Mouse (Mus musculus): ENCODE measurements around the gene Rfx2. TPM values are rescaled to one million over a fixed set of nuclear protein-coding genes. Genes with fewer than 3 reads are reported as not detected.
A peak's percentile ranks its signal among the peaks of the same experiment; 100 is the strongest.

Rfx2 gene
- total and polyA plus RNA-seq, 3 experiments: 3.9 to 36.4 (median 27.9) TPM

DNA sequence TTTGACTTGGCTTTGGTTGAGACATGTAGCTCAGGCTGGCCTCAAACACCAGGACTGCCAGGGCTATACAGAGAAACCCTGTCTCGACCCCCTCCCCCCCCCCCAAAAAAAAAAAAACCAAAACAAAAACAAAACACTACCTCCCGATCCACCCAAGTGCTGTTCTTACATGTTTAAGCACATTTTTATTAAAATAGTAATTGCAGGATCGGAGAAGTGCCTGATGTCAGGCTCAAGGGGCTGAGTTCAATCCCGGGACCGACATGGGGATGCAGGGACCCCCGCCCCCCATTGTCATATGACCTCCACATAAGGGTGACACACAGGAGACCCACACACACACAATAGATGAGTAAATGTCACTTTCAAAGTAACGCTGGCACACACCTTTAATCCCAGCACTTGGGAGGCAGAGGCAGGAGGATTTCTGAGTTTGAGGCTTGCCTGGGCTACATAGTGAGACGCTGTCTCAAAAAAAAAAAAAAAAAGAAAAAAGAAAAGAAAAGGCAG is 67.0 kb downstream of the Rfx2 start:
- ATAC-seq (ENCODE audit: extremely low read depth, insufficient number of reproducible peaks, low FRiP score, poor library complexity, severe bottlenecking): no peak
- Histone ChIP-seq H3K27me3 (ENCODE audit: insufficient read depth, low read length) (peaks cover 18% of the 10 kb centered on the region), H3K4me3 (ENCODE audit: low read depth, low read length) (peak overlapping the region; percentile 94; the same call in 1 of the 2 replicates), H3K4me1 (ENCODE audit: insufficient read depth, low read depth, low read length) (peaks cover 72% of the 10 kb centered on the region), H3K36me3 (replicated peaks) (peaks cover 32% of the 10 kb centered on the region), H3K9me3 (replicated peaks) (peaks cover 8% of the 10 kb centered on the region)
- DNase-seq (ENCODE audit: low spot score): no peak
- TF ChIP-seq POLR2AphosphoS5 (IDR thresholded peaks at IDR 0.05; ENCODE audit: insufficient replicate concordance, low read depth, low read length) (no peak), GATA2 (IDR thresholded peaks at IDR 0.05; ENCODE audit: borderline replicate concordance, low read depth, low read length) (no peak), TAL1 (conservative IDR thresholded peaks at IDR 0.05; ENCODE audit: low read depth, low read length) (no peak), CTCF (IDR thresholded peaks at IDR 0.05; ENCODE audit: low read depth, low read length) (no peak), GATA1 (IDR thresholded peaks at IDR 0.05; ENCODE audit: borderline replicate concordance, low read length) (no peak)

- DNase-seq (ENCODE audit: low spot score) (peak; percentile 69), ATAC-seq (ENCODE audit: extremely low read depth, insufficient number of reproducible peaks, low FRiP score, poor library complexity, severe bottlenecking) (peak; percentile 4; the same call in 1 of the 2 replicates)
- TF ChIP-seq GATA1 (IDR thresholded peaks at IDR 0.05; ENCODE audit: borderline replicate concordance, low read length) (no peak), GATA2 (IDR thresholded peaks at IDR 0.05; ENCODE audit: borderline replicate concordance, low read depth, low read length) (no peak), POLR2AphosphoS5 (IDR thresholded peaks at IDR 0.05; ENCODE audit: insufficient replicate concordance, low read depth, low read length) (no peak), CTCF (IDR thresholded peaks at IDR 0.05; ENCODE audit: low read depth, low read length) (peak; percentile 100)
- peaks cover 18% of the 10 kb centered on the region for H3K27me3 ChIP-seq (ENCODE audit: insufficient read depth, low read length)
- H3K9me3 ChIP-seq (replicated peaks): peaks cover 16% of the 10 kb centered on the region
- peaks cover 25% of the 10 kb centered on the region for H3K36me3 ChIP-seq (replicated peaks)
- H3K4me1 ChIP-seq (ENCODE audit: insufficient read depth, low read depth, low read length): peaks cover 71% of the 10 kb centered on the region
- H3K4me3 ChIP-seq (ENCODE audit: low read depth, low read length): peak overlapping the region; percentile 70; the same call in 1 of the 2 replicates
These were observed 67.8 kb downstream of the Rfx2 start for GRCm38 (mm10) chr17:56762769-56763731.

- TF ChIP-seq GATA2 (IDR thresholded peaks at IDR 0.05; ENCODE audit: borderline replicate concordance, low read depth, low read length) (peak; percentile 70; the same call in 1 of the 2 replicates), GATA1 (IDR thresholded peaks at IDR 0.05; ENCODE audit: borderline replicate concordance, low read length) (no peak), TAL1 (conservative IDR thresholded peaks at IDR 0.05; ENCODE audit: low read depth, low read length) (peak; percentile 94)
- Histone ChIP-seq H3K4me3 (ENCODE audit: low read depth, low read length) (peak overlapping the region; percentile 70), H3K27me3 (ENCODE audit: insufficient read depth, low read length) (peaks cover 19% of the 10 kb centered on the region), H3K36me3 (replicated peaks) (peaks cover 14% of the 10 kb centered on the region), H3K4me1 (ENCODE audit: insufficient read depth, low read depth, low read length) (peaks cover 62% of the 10 kb centered on the region), H3K9me3 (replicated peaks) (peaks cover 26% of the 10 kb centered on the region)
- peak; percentile 77 for ATAC-seq (ENCODE audit: extremely low read depth, insufficient number of reproducible peaks, low FRiP score, poor library complexity, severe bottlenecking)
- DNase-seq (ENCODE audit: low spot score): peak; percentile 99
These were observed 68.8 kb downstream of the Rfx2 start for GRCm38 (mm10) chr17:56761991-56762410.

- H3K4me3 ChIP-seq (ENCODE audit: low read depth, low read length): no peak overlapping the region
- H3K27me3 ChIP-seq (ENCODE audit: insufficient read depth, low read length): peaks cover 26% of the 10 kb centered on the region
- peaks cover 54% of the 10 kb centered on the region for H3K4me1 ChIP-seq (ENCODE audit: insufficient read depth, low read depth, low read length)
- TF ChIP-seq TAL1 (conservative IDR thresholded peaks at IDR 0.05; ENCODE audit: low read depth, low read length) (no peak), GATA2 (IDR thresholded peaks at IDR 0.05; ENCODE audit: borderline replicate concordance, low read depth, low read length) (no peak), POLR2AphosphoS5 (IDR thresholded peaks at IDR 0.05; ENCODE audit: insufficient replicate concordance, low read depth, low read length) (no peak), GATA1 (IDR thresholded peaks at IDR 0.05; ENCODE audit: borderline replicate concordance, low read length) (no peak), CTCF (IDR thresholded peaks at IDR 0.05; ENCODE audit: low read depth, low read length) (no peak)
- DNase-seq (ENCODE audit: low spot score): no peak
- H3K9me3 ChIP-seq (replicated peaks): peaks cover 33% of the 10 kb centered on the region
- peaks cover 6% of the 10 kb centered on the region for H3K36me3 ChIP-seq (replicated peaks)
- ATAC-seq (ENCODE audit: extremely low read depth, insufficient number of reproducible peaks, low FRiP score, poor library complexity, severe bottlenecking): no peak
These were observed 69.7 kb downstream of the Rfx2 start for GRCm38 (mm10) chr17:56761077-56761476.

DNA sequence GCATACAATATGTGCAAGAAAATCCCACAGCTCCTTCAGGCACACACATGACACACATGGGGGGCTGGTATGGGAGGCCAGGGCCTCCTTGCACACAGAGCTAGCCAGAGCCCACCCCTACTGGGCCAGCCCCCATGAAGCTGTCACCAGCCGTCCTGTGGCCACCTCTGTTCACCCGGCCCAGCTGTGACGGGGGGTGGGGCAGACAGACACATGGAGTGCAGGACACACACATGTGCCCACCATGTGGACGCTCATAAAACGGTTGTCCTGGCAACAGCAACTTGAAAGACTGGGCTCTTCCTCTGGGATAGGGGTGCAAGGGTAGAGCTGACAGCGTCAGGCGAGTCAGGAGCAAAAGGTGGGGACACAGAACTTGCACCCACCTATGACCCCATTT is 71.6 kb downstream of the Rfx2 start:
- Histone ChIP-seq H3K36me3 (replicated peaks) (no peaks in the 10 kb centered on the region), H3K4me1 (ENCODE audit: insufficient read depth, low read depth, low read length) (peaks cover 44% of the 10 kb centered on the region), H3K9me3 (replicated peaks) (peaks cover 33% of the 10 kb centered on the region), H3K27me3 (ENCODE audit: insufficient read depth, low read length) (peaks cover 40% of the 10 kb centered on the region), H3K4me3 (ENCODE audit: low read depth, low read length) (no peak overlapping the region)
- TF ChIP-seq TAL1 (conservative IDR thresholded peaks at IDR 0.05; ENCODE audit: low read depth, low read length) (no peak), GATA1 (IDR thresholded peaks at IDR 0.05; ENCODE audit: borderline replicate concordance, low read length) (no peak), GATA2 (IDR thresholded peaks at IDR 0.05; ENCODE audit: borderline replicate concordance, low read depth, low read length) (no peak), POLR2AphosphoS5 (IDR thresholded peaks at IDR 0.05; ENCODE audit: insufficient replicate concordance, low read depth, low read length) (no peak), CTCF (IDR thresholded peaks at IDR 0.05; ENCODE audit: low read depth, low read length) (no peak)
- ATAC-seq (ENCODE audit: extremely low read depth, insufficient number of reproducible peaks, low FRiP score, poor library complexity, severe bottlenecking): no peak
- DNase-seq (ENCODE audit: low spot score): no peak

DNA sequence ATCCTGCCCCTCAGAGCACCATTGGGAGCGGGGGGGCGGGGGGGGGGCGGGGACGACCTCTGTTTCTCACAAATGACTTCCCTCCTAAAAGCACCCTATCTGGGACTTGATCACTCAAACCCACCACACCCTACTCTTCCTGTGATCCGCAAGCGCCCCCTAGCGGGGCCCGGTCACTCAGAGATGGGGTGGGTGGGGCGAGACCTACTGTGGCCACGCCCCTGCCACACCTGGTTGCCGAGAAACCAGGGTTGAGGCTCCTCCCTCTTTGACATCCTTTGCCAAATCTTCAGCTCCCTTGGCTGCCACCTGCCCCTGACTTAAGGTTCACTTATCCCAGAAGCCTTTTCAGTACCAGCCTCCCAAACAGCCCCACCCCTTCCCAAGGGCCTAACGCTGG is 72.7 kb downstream of the Rfx2 start:
- H3K27me3 ChIP-seq (ENCODE audit: insufficient read depth, low read length): peaks cover 49% of the 10 kb centered on the region
- TF ChIP-seq GATA2 (IDR thresholded peaks at IDR 0.05; ENCODE audit: borderline replicate concordance, low read depth, low read length) (no peak), GATA1 (IDR thresholded peaks at IDR 0.05; ENCODE audit: borderline replicate concordance, low read length) (no peak), TAL1 (conservative IDR thresholded peaks at IDR 0.05; ENCODE audit: low read depth, low read length) (no peak), POLR2AphosphoS5 (IDR thresholded peaks at IDR 0.05; ENCODE audit: insufficient replicate concordance, low read depth, low read length) (no peak), CTCF (IDR thresholded peaks at IDR 0.05; ENCODE audit: low read depth, low read length) (no peak)
- ATAC-seq (ENCODE audit: extremely low read depth, insufficient number of reproducible peaks, low FRiP score, poor library complexity, severe bottlenecking): no peak
- no peak overlapping the region; the same call in 1 of the 2 replicates for H3K4me3 ChIP-seq (ENCODE audit: low read depth, low read length)
- peaks cover 33% of the 10 kb centered on the region for H3K9me3 ChIP-seq (replicated peaks)
- no peak for DNase-seq (ENCODE audit: low spot score)
- H3K4me1 ChIP-seq (ENCODE audit: insufficient read depth, low read depth, low read length): peaks cover 33% of the 10 kb centered on the region
- H3K36me3 ChIP-seq (replicated peaks): no peaks in the 10 kb centered on the region
